Mouse (Mus musculus): ENCODE results near the gene Ergic2. TPM values are rescaled to one million over a fixed set of nuclear protein-coding genes. Genes with fewer than 3 reads are reported as not detected.

The Ergic2 gene
- total RNA-seq (2021), result 10 to 100 TPM; 72.1 to 81.3 TPM
- long read RNA-seq, experiment 1, full-length matches to known transcripts, result 81 of 93 reads
- long read RNA-seq, experiment 1, partial matches to known transcripts, result 3 of 93 reads
- long read RNA-seq, experiment 1, other reads (novel, unspliced or antisense), result 9 of 93 reads
- long read RNA-seq, experiment 2, full-length matches to known transcripts, result 50 of 67 reads
- long read RNA-seq, experiment 2, partial matches to known transcripts, result 2 of 67 reads
- long read RNA-seq, experiment 2, other reads (novel, unspliced or antisense), result 15 of 67 reads

DNA sequence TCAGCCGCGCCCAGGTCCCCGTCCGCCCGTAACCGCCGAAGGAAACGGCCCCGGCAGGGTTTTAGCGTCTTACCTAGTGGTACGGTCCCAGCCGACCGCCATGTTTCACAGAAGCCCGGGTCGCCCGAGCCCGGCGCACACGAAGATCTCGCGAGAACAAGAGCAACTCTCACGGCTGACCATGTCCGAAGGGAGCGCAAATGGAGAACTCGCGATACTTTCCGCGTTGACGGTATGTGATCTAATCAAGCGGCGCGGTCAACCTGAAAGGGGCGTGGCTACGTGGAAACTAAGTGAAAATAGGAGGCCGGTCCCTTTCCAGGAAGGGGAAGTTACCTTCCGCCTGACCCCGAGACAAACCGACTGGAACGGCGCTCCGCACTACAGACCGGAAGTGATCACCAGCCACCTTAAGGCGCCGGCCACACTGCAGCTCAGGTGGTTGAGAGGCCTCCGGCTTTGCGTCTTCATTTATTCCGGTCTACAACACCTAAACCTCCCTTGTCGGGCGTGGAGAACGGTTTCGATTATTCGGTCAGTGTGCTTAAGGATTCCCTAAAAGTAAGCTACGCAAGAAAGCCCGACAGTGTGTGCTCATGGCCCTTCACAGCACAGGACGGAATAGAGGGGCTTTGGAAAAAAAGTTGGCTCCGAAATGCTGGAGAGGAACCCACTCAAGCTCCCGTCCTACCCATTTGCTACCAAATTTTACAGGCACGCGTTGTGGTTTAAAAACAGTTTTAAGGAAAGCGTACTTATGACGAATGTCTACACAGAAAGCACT lies at the start of gene Ergic2:
Ergic2 (minus strand) TSS at position 478 of the 784 bp plus-strand sequence.
- peak within 1 kb of the TSS; percentile 82 for H3K4me3 ChIP-seq
- TF ChIP-seq CTCF (IDR thresholded peaks at IDR 0.05), result no peak
- intact Hi-C loops (cut with DNase I), result loop anchor here (1.0 to 2.0 kb wide), 2 partner anchors 231 to 619 kb away; partner anchors contain the start of gene Ipo8
- peak within 1 kb of the TSS; percentile 94 for H3K27ac ChIP-seq
- peak; percentile 95 to 98 for DNase-seq (ENCODE audit: extremely low spot score in 1 of 2, low spot score in 2 of 2)

DNA sequence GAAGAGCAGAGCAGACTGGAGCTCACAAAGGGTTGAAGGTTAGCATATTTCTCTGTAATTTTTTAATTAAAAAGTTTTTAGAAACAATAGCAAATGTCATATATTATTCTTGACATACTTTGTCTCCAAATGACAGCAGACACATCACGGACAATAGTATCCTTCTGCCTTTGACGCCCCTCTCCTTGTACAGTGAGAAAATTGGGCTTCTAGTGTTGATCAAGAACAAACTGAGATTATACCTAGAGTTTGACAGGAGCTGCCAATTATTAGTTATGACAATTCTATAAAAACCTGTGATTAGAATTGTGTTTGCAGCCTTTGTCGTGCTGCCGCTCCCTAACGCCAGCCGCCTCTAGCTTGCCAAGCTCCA lies 48.5 kb upstream of the Ergic2 start:
- no peak for DNase-seq (ENCODE audit: extremely low spot score in 1 of 2, low spot score in 2 of 2)
- intact Hi-C loops (cut with DNase I), result no loop called here
- Histone ChIP-seq H3K4me3 (no peak overlapping the region), H3K27ac (no peak overlapping the region)
- no peak for TF ChIP-seq CTCF (IDR thresholded peaks at IDR 0.05)

DNA sequence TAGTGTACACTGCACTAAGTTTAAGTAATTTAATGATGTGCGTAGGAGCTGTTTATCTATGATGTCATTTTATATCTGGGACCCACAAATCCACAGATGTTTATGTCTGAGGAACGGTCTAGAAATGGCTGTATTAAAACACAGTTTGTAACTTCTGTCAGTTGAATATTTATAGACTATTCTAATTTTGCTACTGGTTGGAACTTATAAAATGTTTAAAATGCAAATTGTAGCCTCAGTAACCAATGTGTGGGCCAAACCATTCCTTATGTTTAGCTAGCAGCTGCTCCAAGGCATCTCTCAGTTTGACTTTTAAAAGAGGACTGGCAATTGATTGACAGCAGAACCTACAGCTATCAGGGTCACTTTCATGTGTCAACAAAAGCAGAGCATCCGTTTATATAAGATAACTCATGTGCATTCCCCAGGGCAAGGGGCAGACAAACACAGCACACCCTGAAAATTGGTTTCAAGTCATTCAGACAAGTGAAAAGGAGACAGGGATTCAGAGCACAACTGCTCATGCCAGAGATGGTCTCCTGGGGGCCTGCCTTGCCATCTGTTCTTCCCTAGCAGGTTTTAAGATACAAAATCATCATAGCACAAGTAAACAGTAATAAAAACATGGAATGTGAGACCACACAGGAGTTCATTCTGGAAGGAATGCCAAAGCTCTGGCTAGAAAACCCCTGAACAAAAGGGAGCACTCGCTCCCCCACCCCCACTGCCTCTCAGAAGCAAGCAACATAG lies 48.0 kb upstream of the Ergic2 start:
- Histone ChIP-seq H3K4me3 (no peak overlapping the region), H3K27ac (0 out of 2 replicates have a peak overlapping the region, but pooled peaks have one; percentile 29)
- intact Hi-C loops (cut with DNase I), result no loop called here
- TF ChIP-seq CTCF (IDR thresholded peaks at IDR 0.05), result no peak
- no peak for DNase-seq (ENCODE audit: extremely low spot score in 1 of 2, low spot score in 2 of 2)

DNA sequence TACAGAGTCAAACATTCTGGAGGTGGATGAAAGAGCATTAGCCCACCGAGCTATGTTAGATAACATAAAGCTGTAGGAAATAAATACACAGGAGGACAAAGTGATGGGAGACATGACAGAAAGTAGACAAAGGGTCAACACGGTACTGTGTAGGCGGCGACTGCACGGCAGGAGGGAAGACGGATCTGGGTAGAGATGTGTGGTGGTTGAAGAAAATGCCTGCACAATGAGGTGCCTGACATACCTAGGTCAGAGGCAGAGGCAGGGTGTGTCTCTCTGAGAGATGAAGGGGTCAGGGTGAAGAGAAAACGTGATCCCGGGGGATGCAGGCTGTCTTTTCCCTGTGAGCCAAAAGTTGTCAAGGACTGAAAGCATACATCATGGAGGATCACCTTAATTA lies 46.9 kb upstream of the Ergic2 start:
- no peak overlapping the region for H3K4me3 ChIP-seq
- TF ChIP-seq CTCF (IDR thresholded peaks at IDR 0.05), result no peak
- no peak for DNase-seq (ENCODE audit: extremely low spot score in 1 of 2, low spot score in 2 of 2)
- no peak overlapping the region for H3K27ac ChIP-seq
- intact Hi-C loops (cut with DNase I), result no loop called here

DNA sequence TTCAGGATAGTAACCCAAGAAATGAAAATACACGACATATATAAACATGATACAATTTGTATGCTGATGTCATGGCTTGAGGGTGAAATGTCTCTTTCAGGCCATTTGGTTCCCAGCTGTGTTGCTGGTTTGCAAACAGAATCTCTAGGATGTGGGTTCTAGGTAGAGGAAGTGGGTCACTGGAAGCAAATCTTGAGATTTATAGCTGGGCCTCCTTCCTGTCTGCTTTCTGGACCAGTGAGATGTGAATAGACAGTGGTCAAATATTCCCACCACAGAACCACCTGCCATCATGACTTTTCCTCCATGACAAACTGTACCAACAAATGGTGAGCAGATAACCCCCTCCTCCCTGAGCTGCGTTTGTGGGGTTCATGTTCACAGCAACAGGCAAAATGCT lies 45.6 kb upstream of the Ergic2 start:
- intact Hi-C loops (cut with DNase I), result no loop called here
- no peak overlapping the region for H3K27ac ChIP-seq
- no peak for DNase-seq (ENCODE audit: extremely low spot score in 1 of 2, low spot score in 2 of 2)
- no peak overlapping the region for H3K4me3 ChIP-seq
- TF ChIP-seq CTCF (IDR thresholded peaks at IDR 0.05), result no peak

DNA sequence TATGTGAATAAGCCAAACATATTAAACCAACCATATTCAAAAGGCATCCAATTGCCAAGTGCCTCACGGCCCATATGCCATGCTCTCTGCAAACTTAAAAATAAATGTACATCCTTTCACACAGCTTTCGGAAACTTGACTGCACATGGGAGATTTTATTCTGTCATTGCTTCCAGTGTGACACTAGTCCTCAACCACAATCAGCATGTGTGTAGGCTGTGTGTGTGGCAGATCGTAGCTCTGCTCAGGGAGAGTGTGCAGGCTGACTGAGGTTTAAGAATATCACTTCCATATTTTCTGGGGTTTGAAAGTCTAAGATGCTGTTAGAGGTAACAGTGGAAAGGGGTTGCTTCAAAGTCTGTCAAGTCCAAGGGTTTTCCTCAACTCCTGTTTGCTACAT lies 43.9 kb upstream of the Ergic2 start:
- intact Hi-C loops (cut with DNase I), result no loop called here
- Histone ChIP-seq H3K27ac (no peak overlapping the region), H3K4me3 (no peak overlapping the region)
- no peak for TF ChIP-seq CTCF (IDR thresholded peaks at IDR 0.05)
- no peak for DNase-seq (ENCODE audit: extremely low spot score in 1 of 2, low spot score in 2 of 2)

DNA sequence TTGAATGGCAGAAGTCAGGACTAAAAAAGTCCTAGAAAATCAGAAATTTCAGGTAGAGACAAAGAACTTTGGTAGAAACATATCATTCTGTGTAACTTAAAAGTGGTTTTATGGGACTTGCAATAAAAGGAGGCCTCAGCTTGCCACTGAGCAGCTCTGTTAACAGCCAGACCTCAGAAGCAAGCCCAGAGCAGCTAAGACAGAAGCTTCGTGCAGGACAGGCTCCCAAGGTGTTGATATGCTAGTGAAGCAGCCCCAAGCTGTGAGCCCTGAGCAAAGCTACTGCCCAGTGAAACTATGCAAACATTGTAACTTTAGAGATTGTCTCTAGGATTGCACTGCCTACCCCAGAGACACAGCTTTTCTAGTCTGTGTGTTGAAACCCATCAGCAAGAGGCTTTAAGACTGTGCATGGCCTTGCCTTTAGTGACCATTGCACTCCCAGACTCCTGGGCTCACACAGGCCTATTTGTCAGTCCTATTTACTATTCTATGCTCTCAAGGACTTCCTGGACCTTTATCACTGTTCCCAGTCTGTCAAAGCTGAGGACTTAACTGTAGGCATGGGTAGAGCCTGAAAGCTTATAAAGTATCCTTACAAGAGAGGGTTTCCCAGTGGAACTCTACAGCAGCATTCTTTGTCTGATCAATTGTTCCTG lies 43.4 kb upstream of the Ergic2 start:
- no peak for TF ChIP-seq CTCF (IDR thresholded peaks at IDR 0.05)

DNA sequence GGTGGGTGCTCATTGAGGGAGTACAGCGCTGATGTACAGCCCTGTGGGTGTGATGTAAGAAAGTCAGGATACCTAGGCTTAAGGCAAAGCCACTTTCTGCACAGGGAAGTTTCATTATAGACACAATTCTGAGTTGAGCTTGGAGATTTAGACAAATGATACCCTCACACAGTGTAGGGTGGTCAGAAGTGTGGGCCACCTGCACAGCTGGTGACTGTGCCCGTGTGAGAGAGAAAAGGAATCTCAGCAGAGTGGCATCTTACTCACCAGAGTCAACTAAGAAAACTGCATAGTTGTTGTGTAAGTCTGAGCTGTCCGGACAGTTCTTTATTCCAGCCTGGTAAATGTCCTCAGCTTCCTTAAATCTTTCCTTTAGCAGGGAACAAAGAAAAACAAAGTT lies 37.0 kb upstream of the Ergic2 start:
- DNase-seq (ENCODE audit: extremely low spot score in 1 of 2, low spot score in 2 of 2), result no peak
- Histone ChIP-seq H3K27ac (no peak overlapping the region), H3K4me3 (no peak overlapping the region)
- intact Hi-C loops (cut with DNase I), result loop anchor here (5.0 kb wide), 3 partner anchors 193 to 503 kb away; partner anchors contain the start of gene Tmtc1
- TF ChIP-seq CTCF (IDR thresholded peaks at IDR 0.05), result no peak

More for the DNA sequence above, 43.4 kb upstream of the Ergic2 start:
- H3K27ac ChIP-seq, result no peak overlapping the region
- DNase-seq (ENCODE audit: extremely low spot score in 1 of 2, low spot score in 2 of 2), result no peak
- H3K4me3 ChIP-seq, result no peak overlapping the region
- intact Hi-C loops (cut with DNase I), result no loop called here

DNA sequence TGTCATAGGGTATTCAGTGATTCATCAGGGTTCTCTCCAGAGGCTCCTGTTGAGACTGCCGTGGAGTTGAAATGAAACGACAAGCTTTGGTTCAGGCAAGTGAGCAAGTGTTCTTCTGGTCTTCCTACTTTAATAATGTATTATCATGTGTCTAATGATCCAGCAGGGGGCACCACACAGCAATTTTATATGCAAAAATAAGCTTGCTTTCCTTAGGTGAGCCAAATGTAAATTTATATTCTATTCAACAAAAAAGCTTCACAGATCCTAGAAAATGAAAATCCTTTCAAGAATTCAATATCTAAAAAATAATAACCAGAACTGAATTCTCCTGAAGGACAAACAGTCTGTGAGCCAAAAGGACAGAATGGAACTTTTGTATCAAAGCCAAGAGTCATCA lies 36.5 kb upstream of the Ergic2 start:
- peak in 1 of 2 experiments; percentile 46 for DNase-seq (ENCODE audit: extremely low spot score in 1 of 2, low spot score in 2 of 2)
- intact Hi-C loops (cut with DNase I), result loop anchor here (5.0 kb wide), 3 partner anchors 194 to 504 kb away; partner anchors contain the start of gene Tmtc1
- Histone ChIP-seq H3K27ac (no peak overlapping the region), H3K4me3 (no peak overlapping the region)
- peak; percentile 75 for TF ChIP-seq CTCF (IDR thresholded peaks at IDR 0.05)

DNA sequence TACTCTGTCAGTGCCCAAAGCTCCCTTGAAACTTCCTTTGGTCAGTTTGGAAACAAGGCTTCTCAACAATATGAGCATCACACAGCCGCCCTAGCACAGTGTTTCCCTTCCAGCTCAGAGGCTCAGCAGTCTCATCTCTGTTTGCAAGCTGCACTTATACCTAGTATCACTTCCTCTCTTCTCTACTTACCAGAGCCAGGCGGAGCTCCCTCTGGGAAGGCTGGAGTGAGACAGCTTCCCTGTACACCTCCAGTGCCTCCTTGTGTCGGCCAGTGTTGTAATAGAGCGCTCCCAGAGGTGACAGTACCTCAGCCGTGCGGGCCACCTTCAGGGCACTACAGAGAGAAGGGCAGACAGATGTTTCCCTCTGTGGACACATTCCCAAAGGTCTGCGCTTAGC lies 34.4 kb upstream of the Ergic2 start:
- intact Hi-C loops (cut with DNase I), result loop anchor here (5.0 kb wide), 3 partner anchors 196 to 506 kb away; partner anchors contain the start of gene Tmtc1
- no peak overlapping the region for H3K4me3 ChIP-seq
- DNase-seq (ENCODE audit: extremely low spot score in 1 of 2, low spot score in 2 of 2), result no peak
- no peak for TF ChIP-seq CTCF (IDR thresholded peaks at IDR 0.05)
- no peak overlapping the region for H3K27ac ChIP-seq

DNA sequence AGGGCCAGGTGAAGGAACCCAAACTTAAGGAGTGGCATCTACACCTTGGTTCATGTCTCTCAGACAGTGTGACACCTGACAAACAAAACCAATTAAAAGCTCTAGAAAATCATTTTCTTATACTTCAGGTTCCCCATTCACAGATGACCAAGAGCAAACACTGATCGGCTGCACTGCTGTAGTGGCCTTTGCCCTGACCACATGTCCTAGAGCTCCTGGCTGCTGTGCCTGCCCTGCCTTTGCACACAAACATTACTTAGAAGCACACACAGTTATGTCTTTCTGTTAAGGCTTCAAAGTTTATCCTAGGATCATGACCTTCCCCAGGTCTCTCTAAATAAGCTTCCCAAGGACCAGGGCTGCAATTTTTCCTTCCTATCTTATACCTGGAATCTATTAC lies 32.7 kb upstream of the Ergic2 start:
- Histone ChIP-seq H3K27ac (no peak overlapping the region), H3K4me3 (no peak overlapping the region)
- TF ChIP-seq CTCF (IDR thresholded peaks at IDR 0.05), result no peak
- no peak for DNase-seq (ENCODE audit: extremely low spot score in 1 of 2, low spot score in 2 of 2)
- intact Hi-C loops (cut with DNase I), result loop anchor here (5.0 kb wide), 3 partner anchors 197 to 507 kb away; partner anchors contain the start of gene Tmtc1

Measured in left cerebral cortex, adult 2 months (tissue).